Mouse (Mus musculus): Measurements from ENCODE around the gene Ccdc17. TPM values are rescaled to one million over a fixed set of nuclear protein-coding genes. Genes with fewer than 3 reads are reported as not detected.

Ccdc17 gene
- 3.0 and 4.0 TPM in 2 replicates for polyA plus RNA-seq (2015; fragmentation: Nextera tagmentation; extraction: Ambion mirVana)

DNA sequence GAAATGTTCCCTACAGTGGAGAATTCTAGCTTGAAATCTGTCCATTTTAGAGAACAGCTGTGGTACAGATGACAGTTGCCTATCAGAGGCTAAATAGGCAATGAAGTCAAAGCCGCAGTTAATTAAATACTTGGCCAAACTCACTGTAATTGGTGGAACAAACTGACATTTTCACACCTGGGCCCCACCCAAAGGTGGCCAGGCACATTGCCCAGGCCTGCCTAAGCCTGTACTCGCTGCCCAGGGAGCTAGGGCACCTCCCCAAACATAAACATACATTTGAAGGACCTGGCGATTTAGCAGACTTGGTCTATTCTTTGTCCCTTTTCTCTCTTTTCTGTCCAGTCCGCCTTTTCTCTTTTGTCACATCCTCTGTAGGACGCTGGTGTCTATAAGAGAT, at the start of gene Ccdc17:
Gene Ccdc17 (plus strand): TSS at position 276 of the 400 bp plus-strand sequence.

DNA sequence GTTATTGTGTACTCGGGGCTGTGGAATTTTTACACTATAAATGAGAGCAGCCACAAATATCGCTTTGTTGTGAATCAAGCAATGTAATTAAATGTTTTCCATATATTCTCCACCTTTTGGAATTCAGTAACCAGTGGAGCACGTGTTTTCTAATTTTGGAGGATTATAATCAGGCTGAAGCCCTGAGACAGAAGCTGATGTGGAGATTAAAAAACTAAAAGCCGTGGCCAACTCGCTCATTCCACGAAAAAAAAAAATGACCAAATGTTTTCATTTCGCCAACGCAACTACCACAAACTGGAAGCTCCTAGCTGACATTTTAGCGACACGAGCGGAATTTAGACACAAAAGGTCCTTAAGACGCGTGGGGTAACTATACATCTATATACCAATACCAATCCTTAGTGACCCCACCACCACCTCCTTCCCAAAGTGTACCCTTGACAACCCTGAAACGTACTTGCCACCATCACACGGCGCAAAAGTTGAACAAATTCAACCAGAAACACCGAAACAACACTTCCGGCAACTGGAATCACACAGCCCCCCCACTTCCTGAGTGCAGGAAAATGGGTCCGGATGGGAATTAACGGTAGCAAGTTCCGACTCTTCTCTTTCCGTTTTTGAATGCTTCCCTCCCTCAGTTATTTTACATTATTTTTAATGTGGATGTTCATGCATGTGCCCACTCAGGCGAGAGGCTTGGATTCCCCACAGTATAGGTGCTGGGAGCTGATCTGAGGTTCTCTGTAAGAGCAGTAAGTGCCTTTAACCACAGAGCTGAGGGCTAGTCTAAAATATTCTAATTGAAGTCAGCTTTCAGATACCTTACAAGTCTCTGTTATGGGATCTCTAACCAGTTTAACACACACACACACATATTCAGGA, 40.8 kb upstream of the Ccdc17 start, which contains the start of gene Tmem69:
Gene Tmem69 (minus strand): TSS at position 524 of the 888 bp plus-strand sequence.

DNA sequence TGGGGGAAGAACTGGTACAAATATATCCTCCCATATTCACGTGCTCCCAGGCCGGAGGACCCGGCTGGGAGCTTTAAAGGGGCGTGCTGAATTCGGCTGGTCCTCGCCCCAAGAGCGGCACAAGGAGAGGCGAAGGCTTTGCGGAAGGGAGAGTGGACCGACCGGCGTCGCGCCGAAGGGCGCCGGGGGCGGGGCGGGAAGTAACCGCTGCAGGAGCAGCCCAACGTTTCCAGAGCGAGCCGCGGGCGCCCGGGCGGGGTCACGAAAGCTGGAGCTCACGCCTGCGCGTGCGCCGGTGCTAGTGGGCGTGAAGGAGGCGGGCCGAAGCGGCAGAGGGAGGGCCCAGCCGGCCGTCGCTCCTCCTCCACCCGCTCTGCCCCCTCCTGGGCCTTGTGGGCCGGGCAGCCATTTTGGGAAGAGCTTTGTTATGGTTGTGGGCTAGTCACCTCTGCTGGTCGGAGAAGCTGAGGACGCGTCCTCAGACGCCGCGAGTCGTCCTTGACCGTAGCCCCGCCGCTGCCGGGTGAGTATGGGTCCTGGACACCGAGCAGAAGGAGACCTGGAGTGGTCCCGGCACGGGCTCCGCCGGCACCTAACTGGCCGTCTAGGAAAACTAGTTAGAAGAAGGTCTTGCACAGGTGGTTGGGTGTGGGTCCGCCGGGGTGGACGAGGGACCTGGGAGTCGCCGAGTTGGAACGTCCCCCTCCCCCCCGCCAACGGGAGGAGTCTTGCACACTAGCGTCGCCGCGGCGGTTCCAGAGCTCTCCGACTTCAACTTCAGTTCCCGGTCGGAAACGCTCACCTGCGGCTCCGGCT, 38.9 kb upstream of the Ccdc17 start, which contains the start of gene Gpbp1l1:
Gene Gpbp1l1 (plus strand): TSS at position 353 of the 816 bp plus-strand sequence.

DNA sequence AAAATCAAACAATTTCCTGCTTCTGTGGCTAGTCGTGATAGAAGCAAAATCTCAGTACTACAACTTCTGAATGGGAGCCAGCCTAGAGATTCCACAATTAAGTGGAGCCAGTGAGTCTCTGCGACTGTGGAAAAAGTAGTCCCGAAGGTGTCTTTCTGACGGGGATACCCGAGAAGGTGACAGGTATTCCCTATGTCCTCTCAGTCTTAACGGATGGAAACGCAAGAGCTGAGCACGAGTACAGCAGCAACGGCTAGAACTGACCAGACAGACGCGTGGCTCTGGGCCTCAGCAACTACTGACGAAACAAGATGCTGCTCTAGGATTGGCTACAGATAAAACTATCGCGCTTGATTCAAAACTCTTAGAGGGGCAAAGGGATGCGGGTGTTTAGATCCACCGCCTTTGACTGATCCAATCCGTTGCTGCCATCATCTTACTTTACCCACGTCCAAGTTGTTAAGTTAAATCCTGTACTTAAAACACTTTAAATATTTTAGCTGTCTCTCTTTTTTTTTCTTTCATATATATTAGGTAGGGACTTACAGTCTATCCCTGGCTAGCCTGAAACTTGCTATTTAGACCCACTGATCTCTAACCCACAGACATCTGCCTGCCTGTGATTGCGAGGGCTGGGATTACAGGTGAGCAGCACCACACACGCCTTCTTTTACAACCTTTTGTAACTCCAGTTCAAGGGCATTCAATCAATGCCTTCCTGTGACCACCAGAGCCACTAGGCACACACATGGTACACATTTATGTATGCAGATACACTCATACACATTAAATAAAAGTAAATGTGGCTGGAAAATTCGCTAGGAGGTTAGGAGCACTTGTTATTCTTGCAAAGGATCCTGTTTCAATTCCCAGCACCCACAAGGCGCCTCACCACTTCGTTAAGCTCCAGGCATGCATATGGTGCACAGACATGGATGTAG, 31.5 kb downstream of the Ccdc17 start, which contains the start of gene Nasp:
Gene Nasp (minus strand): TSS at position 220 of the 941 bp plus-strand sequence.

Other genes starting within 250 kb of the Ccdc17 start
- gene Mast2, start 132.5 kb upstream of the Ccdc17 start, polyA plus RNA-seq (2015; fragmentation: Nextera tagmentation; extraction: Ambion mirVana): 5.7 and 6.3 TPM in 2 replicates
- gene Ipp, start 89.1 kb upstream of the Ccdc17 start, polyA plus RNA-seq (2015; fragmentation: Nextera tagmentation; extraction: Ambion mirVana): 14.1 and 16.0 TPM in 2 replicates
- gene Tmem69, start 40.7 kb upstream of the Ccdc17 start, polyA plus RNA-seq (2015; fragmentation: Nextera tagmentation; extraction: Ambion mirVana): 21.3 and 22.1 TPM in 2 replicates
- gene Gpbp1l1, start 39.0 kb upstream of the Ccdc17 start, polyA plus RNA-seq (2015; fragmentation: Nextera tagmentation; extraction: Ambion mirVana): 24.4 and 26.3 TPM in 2 replicates
- gene Nasp, start 31.3 kb downstream of the Ccdc17 start, polyA plus RNA-seq (2015; fragmentation: Nextera tagmentation; extraction: Ambion mirVana): 83.2 and 97.0 TPM in 2 replicates
- 323 and 372 TPM in 2 replicates for gene Akr1a1, start 55.0 kb downstream of the Ccdc17 start, polyA plus RNA-seq (2015; fragmentation: Nextera tagmentation; extraction: Ambion mirVana)
- 588 and 627 TPM in 2 replicates for gene Prdx1, start 88.9 kb downstream of the Ccdc17 start, polyA plus RNA-seq (2015; fragmentation: Nextera tagmentation; extraction: Ambion mirVana)
- gene Mmachc, start 111.8 kb downstream of the Ccdc17 start, polyA plus RNA-seq (2015; fragmentation: Nextera tagmentation; extraction: Ambion mirVana): 9.2 and 10.0 TPM in 2 replicates
- 12.8 and 14.7 TPM in 2 replicates for gene Ccdc163, start 111.9 kb downstream of the Ccdc17 start, polyA plus RNA-seq (2015; fragmentation: Nextera tagmentation; extraction: Ambion mirVana)
- 2.9 and 4.4 TPM in 2 replicates for gene Tesk2, start 124.3 kb downstream of the Ccdc17 start, polyA plus RNA-seq (2015; fragmentation: Nextera tagmentation; extraction: Ambion mirVana)
- gene Toe1, start 211.0 kb downstream of the Ccdc17 start, polyA plus RNA-seq (2015; fragmentation: Nextera tagmentation; extraction: Ambion mirVana): 18.5 and 20.7 TPM in 2 replicates
- 4.3 and 4.6 TPM in 2 replicates for gene Mutyh, start 211.1 kb downstream of the Ccdc17 start, polyA plus RNA-seq (2015; fragmentation: Nextera tagmentation; extraction: Ambion mirVana)
- gene Hpdl, start 225.1 kb downstream of the Ccdc17 start, polyA plus RNA-seq (2015; fragmentation: Nextera tagmentation; extraction: Ambion mirVana): 0.41 and 0.42 TPM in 2 replicates

Measured in spleen, postnatal 0 days (tissue).